Mouse (Mus musculus): ENCODE measurements around the gene Myl6b. TPM values are rescaled to one million over a fixed set of nuclear protein-coding genes. Genes with fewer than 3 reads are reported as not detected.
"Not testable (repeated sequence)": the region's sequence is repeated elsewhere in the genome, so short reads cannot be mapped to it uniquely, and the experiment has no call there.

Myl6b gene
- polyA plus RNA-seq, 1 experiment from 2014 or later = 3.0 TPM

- Histone ChIP-seq H3K9ac (ENCODE audit: low read length) (peak overlapping the region; percentile 88), H3K27me3 (ENCODE audit: control insufficient read depth, insufficient read depth, low read length) (no peaks in the 10 kb centered on the region), H3K27ac (ENCODE audit: low read depth, low read length) (peak overlapping the region; percentile 78), H3K36me3 (ENCODE audit: control insufficient read depth, insufficient read depth, low read length) (peaks cover 10% of the 10 kb centered on the region; the same call in 1 of the 2 replicates), H3K9me3 (ENCODE audit: control insufficient read depth, low read length) (no peaks in the 10 kb centered on the region), H3K4me3 (ENCODE audit: low read depth, low read length) (peak overlapping the region; percentile 78), H3K4me2 (ENCODE audit: low read depth, low read length, severe bottlenecking) (peak overlapping the region; percentile 86), H3K4me1 (replicated peaks; ENCODE audit: control insufficient read depth, insufficient read depth, low read length) (peaks cover 12% of the 10 kb centered on the region)
- no peak for DNase-seq (ENCODE audit: low spot score)
- 0% methylated on average over 12 of the region's 12 CpGs for WGBS
- ATAC-seq (replicated peaks; ENCODE audit: low FRiP score) = no peak
Observed at GRCm38 (mm10) chr10:128493319-128493694, 5.2 kb downstream of the Myl6b start.

- ATAC-seq (replicated peaks; ENCODE audit: low FRiP score) (0 out of 2 replicates have a peak, but pooled peaks have one; percentile 8), DNase-seq (ENCODE audit: low spot score) (peak; percentile 70)
- Histone ChIP-seq H3K4me1 (replicated peaks; ENCODE audit: control insufficient read depth, insufficient read depth, low read length) (peaks cover 7% of the 10 kb centered on the region), H3K9me3 (ENCODE audit: control insufficient read depth, low read length) (no peaks in the 10 kb centered on the region), H3K36me3 (ENCODE audit: control insufficient read depth, insufficient read depth, low read length) (peaks cover 10% of the 10 kb centered on the region; the same call in 1 of the 2 replicates), H3K4me3 (ENCODE audit: low read depth, low read length) (peak overlapping the region; percentile 78), H3K9ac (ENCODE audit: low read length) (peak overlapping the region; percentile 88), H3K27me3 (ENCODE audit: control insufficient read depth, insufficient read depth, low read length) (no peaks in the 10 kb centered on the region), H3K27ac (ENCODE audit: low read depth, low read length) (peak overlapping the region; percentile 78), H3K4me2 (ENCODE audit: low read depth, low read length, severe bottlenecking) (peak overlapping the region; percentile 86)
- 34% methylated on average over 12 of the region's 12 CpGs for WGBS
Observed at GRCm38 (mm10) chr10:128492633-128493311, 5.7 kb downstream of the Myl6b start.

- DNase-seq (ENCODE audit: low spot score) = peak; percentile 47
- H3K27me3 ChIP-seq (ENCODE audit: control insufficient read depth, insufficient read depth, low read length); H3K9ac ChIP-seq (ENCODE audit: low read length); H3K4me1 ChIP-seq (replicated peaks; ENCODE audit: control insufficient read depth, insufficient read depth, low read length); ATAC-seq (replicated peaks; ENCODE audit: low FRiP score); H3K9me3 ChIP-seq (ENCODE audit: control insufficient read depth, low read length): not testable (repeated sequence)
- peak overlapping the region; percentile 78 for H3K4me3 ChIP-seq (ENCODE audit: low read depth, low read length)
- peaks cover 15% of the 10 kb centered on the region for H3K36me3 ChIP-seq (ENCODE audit: control insufficient read depth, insufficient read depth, low read length)
- 88% methylated on average over 6 of the region's 8 CpGs for WGBS
- 0 out of 2 replicates have a peak overlapping the region, but pooled peaks have one; percentile 25 for H3K27ac ChIP-seq (ENCODE audit: low read depth, low read length)
- peak overlapping the region; percentile 86; the same call in 1 of the 2 replicates for H3K4me2 ChIP-seq (ENCODE audit: low read depth, low read length, severe bottlenecking)
Observed at GRCm38 (mm10) chr10:128492051-128492450, 6.4 kb downstream of the Myl6b start.

GRCm38 (mm10) chr10:128491495-128491894 lies 7.0 kb downstream of the Myl6b start:
- Histone ChIP-seq H3K9ac (ENCODE audit: low read length) (no peak overlapping the region), H3K27me3 (ENCODE audit: control insufficient read depth, insufficient read depth, low read length) (no peaks in the 10 kb centered on the region), H3K4me2 (ENCODE audit: low read depth, low read length, severe bottlenecking) (no peak overlapping the region), H3K36me3 (ENCODE audit: control insufficient read depth, insufficient read depth, low read length) (peaks cover 18% of the 10 kb centered on the region), H3K4me1 (replicated peaks; ENCODE audit: control insufficient read depth, insufficient read depth, low read length) (peaks cover 7% of the 10 kb centered on the region), H3K4me3 (ENCODE audit: low read depth, low read length) (no peak overlapping the region), H3K9me3 (ENCODE audit: control insufficient read depth, low read length) (no peaks in the 10 kb centered on the region), H3K27ac (ENCODE audit: low read depth, low read length) (no peak overlapping the region; the same call in 1 of the 2 replicates)
- ATAC-seq (replicated peaks; ENCODE audit: low FRiP score) (no peak), DNase-seq (ENCODE audit: low spot score) (no peak)
- WGBS = 83% methylated on average over 6 of the region's 6 CpGs

- no peaks in the 10 kb centered on the region for H3K9me3 ChIP-seq (ENCODE audit: control insufficient read depth, low read length)
- H3K4me3 ChIP-seq (ENCODE audit: low read depth, low read length) = no peak overlapping the region
- 56% methylated on average over 5 of the region's 5 CpGs for WGBS
- H3K36me3 ChIP-seq (ENCODE audit: control insufficient read depth, insufficient read depth, low read length) = peaks cover 19% of the 10 kb centered on the region
- no peak for ATAC-seq (replicated peaks; ENCODE audit: low FRiP score)
- H3K27me3 ChIP-seq (ENCODE audit: control insufficient read depth, insufficient read depth, low read length) = no peaks in the 10 kb centered on the region
- no peak for DNase-seq (ENCODE audit: low spot score)
- H3K4me1 ChIP-seq (replicated peaks; ENCODE audit: control insufficient read depth, insufficient read depth, low read length) = peaks cover 7% of the 10 kb centered on the region
- H3K27ac ChIP-seq (ENCODE audit: low read depth, low read length) = no peak overlapping the region; the same call in 1 of the 2 replicates
- no peak overlapping the region for H3K9ac ChIP-seq (ENCODE audit: low read length)
- no peak overlapping the region for H3K4me2 ChIP-seq (ENCODE audit: low read depth, low read length, severe bottlenecking)
Observed at GRCm38 (mm10) chr10:128490912-128491311, 7.6 kb downstream of the Myl6b start.

GRCm38 (mm10) chr10:128490232-128490631 lies 8.3 kb downstream of the Myl6b start:
- Histone ChIP-seq H3K36me3 (ENCODE audit: control insufficient read depth, insufficient read depth, low read length) (peaks cover 25% of the 10 kb centered on the region), H3K9me3 (ENCODE audit: control insufficient read depth, low read length) (no peaks in the 10 kb centered on the region), H3K4me1 (replicated peaks; ENCODE audit: control insufficient read depth, insufficient read depth, low read length) (peaks cover 7% of the 10 kb centered on the region), H3K4me2 (ENCODE audit: low read depth, low read length, severe bottlenecking) (no peak overlapping the region), H3K27ac (ENCODE audit: low read depth, low read length) (no peak overlapping the region), H3K4me3 (ENCODE audit: low read depth, low read length) (no peak overlapping the region), H3K9ac (ENCODE audit: low read length) (no peak overlapping the region), H3K27me3 (ENCODE audit: control insufficient read depth, insufficient read depth, low read length) (no peaks in the 10 kb centered on the region)
- WGBS = 83% methylated on average over 5 of the region's 5 CpGs
- DNase-seq (ENCODE audit: low spot score) = no peak
- ATAC-seq (replicated peaks; ENCODE audit: low FRiP score) = no peak

GRCm38 (mm10) chr10:128489785-128490184 lies 8.7 kb downstream of the Myl6b start:
- Histone ChIP-seq H3K9me3 (ENCODE audit: control insufficient read depth, low read length) (no peaks in the 10 kb centered on the region), H3K4me1 (replicated peaks; ENCODE audit: control insufficient read depth, insufficient read depth, low read length) (peaks cover 3% of the 10 kb centered on the region), H3K27me3 (ENCODE audit: control insufficient read depth, insufficient read depth, low read length) (no peaks in the 10 kb centered on the region), H3K9ac (ENCODE audit: low read length) (no peak overlapping the region), H3K36me3 (ENCODE audit: control insufficient read depth, insufficient read depth, low read length) (peaks cover 25% of the 10 kb centered on the region), H3K4me2 (ENCODE audit: low read depth, low read length, severe bottlenecking) (no peak overlapping the region), H3K27ac (ENCODE audit: low read depth, low read length) (no peak overlapping the region), H3K4me3 (ENCODE audit: low read depth, low read length) (no peak overlapping the region)
- DNase-seq (ENCODE audit: low spot score) (no peak), ATAC-seq (replicated peaks; ENCODE audit: low FRiP score) (no peak)
- WGBS = 51% methylated on average over 4 of the region's 4 CpGs

- 75% methylated on average over 5 of the region's 5 CpGs for WGBS
Observed at GRCm38 (mm10) chr10:128489380-128489779, 9.1 kb downstream of the Myl6b start.

GRCm38 (mm10) chr10:128488776-128489175 lies 9.7 kb downstream of the Myl6b start:
- Histone ChIP-seq H3K4me3 (ENCODE audit: low read depth, low read length) (no peak overlapping the region), H3K4me1 (replicated peaks; ENCODE audit: control insufficient read depth, insufficient read depth, low read length) (peaks cover 2% of the 10 kb centered on the region; the same call in 1 of the 2 replicates), H3K4me2 (ENCODE audit: low read depth, low read length, severe bottlenecking) (no peak overlapping the region), H3K9ac (ENCODE audit: low read length) (no peak overlapping the region), H3K27ac (ENCODE audit: low read depth, low read length) (no peak overlapping the region), H3K9me3 (ENCODE audit: control insufficient read depth, low read length) (no peaks in the 10 kb centered on the region), H3K27me3 (ENCODE audit: control insufficient read depth, insufficient read depth, low read length) (no peaks in the 10 kb centered on the region), H3K36me3 (ENCODE audit: control insufficient read depth, insufficient read depth, low read length) (peaks cover 28% of the 10 kb centered on the region)
- no peak for DNase-seq (ENCODE audit: low spot score)
- 79% methylated on average over 4 of the region's 4 CpGs for WGBS
- no peak for ATAC-seq (replicated peaks; ENCODE audit: low FRiP score)

More at GRCm38 (mm10) chr10:128489380-128489779, 9.1 kb downstream of the Myl6b start:
- Histone ChIP-seq H3K4me2 (ENCODE audit: low read depth, low read length, severe bottlenecking) (no peak overlapping the region), H3K9me3 (ENCODE audit: control insufficient read depth, low read length) (no peaks in the 10 kb centered on the region), H3K27ac (ENCODE audit: low read depth, low read length) (no peak overlapping the region), H3K9ac (ENCODE audit: low read length) (no peak overlapping the region), H3K27me3 (ENCODE audit: control insufficient read depth, insufficient read depth, low read length) (no peaks in the 10 kb centered on the region), H3K36me3 (ENCODE audit: control insufficient read depth, insufficient read depth, low read length) (peaks cover 25% of the 10 kb centered on the region), H3K4me1 (replicated peaks; ENCODE audit: control insufficient read depth, insufficient read depth, low read length) (peaks cover 2% of the 10 kb centered on the region; the same call in 1 of the 2 replicates), H3K4me3 (ENCODE audit: low read depth, low read length) (no peak overlapping the region)
- ATAC-seq (replicated peaks; ENCODE audit: low FRiP score) = no peak
- no peak for DNase-seq (ENCODE audit: low spot score)
